Mouse (Mus musculus) embryonic facial prominence, embryonic 13.5 days (tissue): Measurements from ENCODE around the gene Exoc6b. TPM values are rescaled to one million over a fixed set of nuclear protein-coding genes. Genes with fewer than 3 reads are reported as not detected.

Experiments
- ATAC-seq: fragments of 200-750 bp; cut with Nextera tagmentation; 2 replicates; pipeline ENCODE4 v1.8.0; 2017; ENCODE audit warnings: low read depth; ENCODE audit not compliant: insufficient number of reproducible peaks, insufficient read depth, low FRiP score, low TSS enrichment
- H3K27ac ChIP-seq: fragments of 300-500 bp; sonication (generic); 2 replicates; pipeline ENCODE4 v1.5.1; 2015; ENCODE audit warnings: moderate library complexity, mild to moderate bottlenecking, inconsistent platforms
- H3K27me3 ChIP-seq: fragments of 300-500 bp; sonication (generic); 2 replicates; pipeline ENCODE4 v1.6.1; 2015; ENCODE audit warnings: mild to moderate bottlenecking, inconsistent platforms
- H3K36me3 ChIP-seq: fragments of 300-500 bp; sonication (generic); 2 replicates; pipeline ENCODE4 v1.6.1; 2015; ENCODE audit warnings: mild to moderate bottlenecking, inconsistent platforms
- H3K4me1 ChIP-seq: fragments of 300-500 bp; sonication (generic); 2 replicates; pipeline ENCODE4 v1.6.1; 2015; ENCODE audit warnings: inconsistent platforms
- H3K4me2 ChIP-seq: fragments of 300-500 bp; sonication (generic); 2 replicates; pipeline ENCODE4 v1.6.1; 2015; ENCODE audit warnings: moderate library complexity, mild to moderate bottlenecking, inconsistent platforms
- H3K4me3 ChIP-seq: fragments of 300-500 bp; sonication (generic); 2 replicates; pipeline ENCODE4 v1.5.1; 2015; ENCODE audit warnings: mild to moderate bottlenecking, inconsistent platforms
- H3K9ac ChIP-seq: fragments of 300-500 bp; sonication (generic); 2 replicates; pipeline ENCODE4 v1.6.1; 2015; ENCODE audit warnings: mild to moderate bottlenecking, inconsistent platforms
- H3K9me3 ChIP-seq: fragments of 300-500 bp; sonication (generic); 2 replicates; pipeline ENCODE4 v1.6.1; 2016; ENCODE audit warnings: inconsistent platforms
- WGBS: fragments of 180-500 bp; shearing (Covaris S2); methylation state at CpG from one replicate; pipeline ENCODE4 v1.1.7; 2015; ENCODE audit warnings: mixed read lengths; 5-methylcytosine and 5-hydroxymethylcytosine counted together
- polyA plus RNA-seq: library from polyadenylated mRNA; unstranded; fragments of >200 nt; fragmentation: Nextera tagmentation; extraction: Ambion mirVana; gene quantifications from 2 replicates; pipeline ENCODE4 v1.2.1, GENCODE M21; 2015

Exoc6b gene
- polyA plus RNA-seq, 1 experiment from 2014 or later, result 40.9 TPM

DNA sequence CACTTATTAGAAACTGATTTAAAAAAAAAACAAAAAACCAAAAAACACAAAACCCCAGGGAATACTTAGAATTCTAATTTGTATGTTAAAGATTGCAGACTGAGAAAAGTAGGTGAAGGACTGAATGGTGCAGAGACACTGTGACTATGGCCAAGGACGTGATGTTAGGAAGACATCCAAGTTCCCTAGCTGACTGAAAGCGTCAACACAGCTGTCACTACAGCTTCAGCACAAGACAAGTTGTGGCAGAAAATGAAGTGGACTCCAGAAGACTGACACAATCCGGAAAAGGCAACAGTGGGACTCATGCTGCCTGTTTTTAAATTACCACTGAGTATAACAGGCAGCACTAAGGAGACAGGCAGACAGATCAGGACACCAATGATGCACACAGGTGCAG, 417.4 kb downstream of the Exoc6b start:
- H3K4me1 ChIP-seq, result peaks cover 23% of the 10 kb centered on the region
- 85% methylated on average over 3 of the region's 3 CpGs for WGBS
- H3K9me3 ChIP-seq, result no peaks in the 10 kb centered on the region
- H3K4me2 ChIP-seq, result no peak overlapping the region
- H3K4me3 ChIP-seq, result no peak overlapping the region
- no peak for ATAC-seq
- no peak overlapping the region for H3K27ac ChIP-seq
- no peak overlapping the region for H3K9ac ChIP-seq
- H3K36me3 ChIP-seq, result no peaks in the 10 kb centered on the region
- no peaks in the 10 kb centered on the region for H3K27me3 ChIP-seq

DNA sequence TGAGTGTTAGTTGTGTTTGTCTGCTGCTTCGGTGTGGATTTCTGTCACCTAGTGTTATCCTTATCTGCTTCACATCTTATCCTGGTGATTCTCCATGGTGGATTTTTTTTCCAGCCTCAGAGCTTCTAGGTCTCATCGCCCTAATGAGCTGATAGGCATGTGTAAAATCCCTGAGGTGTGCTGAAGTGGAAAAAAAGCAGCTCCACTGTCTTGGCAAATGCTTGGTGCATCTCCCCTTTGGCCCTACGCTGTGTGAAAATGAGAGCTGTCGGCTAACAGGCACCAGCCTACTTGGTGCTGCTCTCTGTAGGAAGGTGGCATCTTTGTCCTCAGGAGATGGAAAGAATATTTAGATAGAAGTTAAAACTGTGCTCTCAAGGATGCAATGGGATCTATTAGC, 422.1 kb downstream of the Exoc6b start:
- H3K4me2 ChIP-seq, result no peak overlapping the region
- H3K9ac ChIP-seq, result no peak overlapping the region
- no peaks in the 10 kb centered on the region for H3K36me3 ChIP-seq
- H3K27me3 ChIP-seq, result no peaks in the 10 kb centered on the region
- no peak for ATAC-seq
- H3K4me3 ChIP-seq, result no peak overlapping the region
- 60% methylated on average over 4 of the region's 4 CpGs for WGBS
- no peak overlapping the region for H3K27ac ChIP-seq
- H3K4me1 ChIP-seq, result peaks cover 14% of the 10 kb centered on the region
- H3K9me3 ChIP-seq, result no peaks in the 10 kb centered on the region

DNA sequence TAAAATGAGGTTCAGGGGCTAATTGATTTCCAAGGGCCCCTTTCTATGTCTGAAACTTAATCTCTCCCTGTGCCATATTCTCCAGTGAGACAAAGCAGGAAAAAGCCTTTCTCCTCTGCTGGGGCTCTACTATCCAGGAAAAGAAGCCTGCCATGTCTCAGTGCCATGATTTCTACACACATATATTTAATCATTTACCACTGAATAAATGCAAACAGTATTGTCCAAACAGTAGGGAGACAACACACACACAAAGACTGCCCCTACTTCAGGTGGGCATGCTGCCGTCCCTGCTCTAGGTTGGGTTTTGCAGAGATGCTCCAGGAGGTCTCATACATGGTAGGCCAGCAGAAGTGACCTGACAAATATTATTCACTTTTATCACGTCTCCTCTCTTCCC, 422.6 kb downstream of the Exoc6b start:
- peaks cover 14% of the 10 kb centered on the region for H3K4me1 ChIP-seq
- H3K9me3 ChIP-seq, result no peaks in the 10 kb centered on the region
- WGBS, result 64% methylated on average over 2 of the region's 2 CpGs
- H3K4me3 ChIP-seq, result no peak overlapping the region
- H3K27ac ChIP-seq, result no peak overlapping the region
- no peak for ATAC-seq
- H3K4me2 ChIP-seq, result no peak overlapping the region
- no peaks in the 10 kb centered on the region for H3K36me3 ChIP-seq
- H3K27me3 ChIP-seq, result no peaks in the 10 kb centered on the region
- no peak overlapping the region for H3K9ac ChIP-seq

DNA sequence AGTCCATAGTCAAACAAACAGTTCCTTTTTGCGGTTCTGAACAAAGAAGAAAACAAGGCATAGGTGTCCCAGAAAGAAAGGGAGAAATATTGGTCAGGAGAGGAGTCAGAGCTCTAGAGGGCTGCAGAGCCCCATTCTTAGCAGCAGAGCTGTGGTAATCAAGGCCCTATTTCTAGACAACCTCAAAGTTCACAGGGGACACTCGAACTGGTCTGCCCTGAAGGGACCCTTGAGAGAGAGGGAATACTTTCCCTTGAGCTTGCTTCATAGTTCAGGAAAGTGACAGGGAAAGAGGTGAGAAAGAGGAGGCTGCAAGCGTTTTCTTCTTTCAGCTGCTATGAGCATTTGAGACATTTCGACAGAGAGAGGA, 428.3 kb downstream of the Exoc6b start:
- H3K4me1 ChIP-seq, result peaks cover 3% of the 10 kb centered on the region; the same call in 1 of the 2 replicates

DNA sequence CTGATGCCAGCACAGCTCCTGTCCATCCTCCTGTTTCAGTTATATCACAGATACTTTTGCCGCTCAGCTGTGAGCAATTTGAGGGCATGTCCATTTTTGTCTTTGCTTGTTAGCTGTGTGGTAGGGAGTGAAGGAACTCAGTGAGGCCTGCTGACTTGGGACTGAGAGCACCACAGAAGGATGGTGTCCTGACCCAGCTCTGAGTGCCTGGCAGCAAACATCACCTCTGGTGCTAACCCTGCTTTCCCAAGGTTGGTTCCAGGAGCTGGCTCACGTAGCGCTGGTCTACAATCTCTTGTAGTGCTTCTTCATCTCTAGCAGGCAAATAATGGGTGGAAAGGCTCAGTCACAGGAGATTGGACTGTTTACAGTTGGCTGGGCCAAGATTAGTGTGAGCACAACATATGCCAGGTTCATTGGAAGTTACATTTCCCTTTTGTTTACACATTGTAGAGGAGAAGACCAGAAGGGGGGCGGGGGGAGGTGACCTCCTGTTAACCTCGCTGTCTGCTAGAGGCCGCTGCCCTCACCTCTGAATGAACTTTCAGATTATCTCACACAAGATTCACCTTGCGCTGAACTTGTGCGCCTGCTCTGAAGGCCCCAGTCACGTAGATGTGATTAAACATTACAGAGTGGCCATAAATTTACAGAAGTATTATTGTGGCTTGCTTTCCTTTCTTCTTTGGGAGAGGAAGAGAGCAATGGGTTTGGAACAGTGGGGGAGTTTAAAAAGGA, 428.8 kb downstream of the Exoc6b start:
- no peak overlapping the region for H3K9ac ChIP-seq
- no peak overlapping the region for H3K4me3 ChIP-seq
- no peaks in the 10 kb centered on the region for H3K27me3 ChIP-seq
- no peaks in the 10 kb centered on the region for H3K9me3 ChIP-seq
- 51% methylated on average over 9 of the region's 9 CpGs for WGBS
- no peak overlapping the region for H3K4me2 ChIP-seq
- ATAC-seq, result no peak
- H3K36me3 ChIP-seq, result no peaks in the 10 kb centered on the region
- peaks cover 3% of the 10 kb centered on the region; the same call in 1 of the 2 replicates for H3K4me1 ChIP-seq
- no peak overlapping the region for H3K27ac ChIP-seq

More for the DNA sequence above, 428.3 kb downstream of the Exoc6b start:
- no peak for ATAC-seq
- no peak overlapping the region for H3K27ac ChIP-seq
- 70% methylated on average over 4 of the region's 4 CpGs for WGBS
- H3K27me3 ChIP-seq, result no peaks in the 10 kb centered on the region
- H3K4me2 ChIP-seq, result no peak overlapping the region
- H3K4me3 ChIP-seq, result no peak overlapping the region
- H3K9ac ChIP-seq, result no peak overlapping the region
- no peaks in the 10 kb centered on the region for H3K9me3 ChIP-seq
- H3K36me3 ChIP-seq, result no peaks in the 10 kb centered on the region

DNA sequence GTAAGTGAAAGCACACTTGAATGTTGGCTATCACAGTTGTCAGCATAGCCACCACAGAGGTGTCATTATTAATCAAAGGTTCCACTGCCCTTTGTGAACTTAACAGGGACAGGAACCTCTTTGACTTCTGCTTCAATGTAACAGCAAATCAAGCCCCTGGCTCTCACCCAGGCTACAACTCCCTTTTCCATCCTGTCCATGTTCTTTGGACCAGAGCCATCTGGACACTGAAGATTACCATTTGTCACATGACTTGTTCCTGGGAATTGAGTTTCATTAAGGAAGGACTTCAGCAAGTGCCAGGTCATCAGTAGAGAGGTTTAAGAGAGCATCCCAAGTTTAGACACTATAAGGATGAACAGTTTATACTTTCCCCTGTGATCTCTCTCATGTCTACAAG, 431.1 kb downstream of the Exoc6b start:
- Histone ChIP-seq H3K36me3 (no peaks in the 10 kb centered on the region), H3K9me3 (no peaks in the 10 kb centered on the region), H3K4me3 (no peak overlapping the region), H3K4me2 (no peak overlapping the region), H3K9ac (no peak overlapping the region), H3K27me3 (no peaks in the 10 kb centered on the region), H3K4me1 (peaks cover 3% of the 10 kb centered on the region; the same call in 1 of the 2 replicates), H3K27ac (no peak overlapping the region)
- ATAC-seq, result no peak

DNA sequence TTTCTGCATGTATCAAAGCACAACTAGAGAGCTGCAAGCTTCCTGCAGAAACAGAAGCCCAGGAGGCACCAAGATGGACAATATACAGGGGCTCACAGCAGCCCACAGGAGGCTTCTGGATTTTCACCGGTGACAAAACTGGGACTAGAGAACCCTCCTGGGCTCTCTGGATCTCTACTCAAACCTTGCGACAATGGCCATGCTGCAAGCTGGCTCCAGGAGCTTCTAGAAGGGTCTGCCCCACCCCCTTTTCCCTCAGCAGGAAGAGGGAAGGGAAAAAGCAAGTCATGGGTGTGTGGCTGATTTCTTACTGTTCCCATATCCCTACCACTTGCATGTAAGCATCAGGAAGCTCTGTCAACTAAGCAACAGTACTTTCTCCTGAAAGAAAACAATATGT, 437.7 kb downstream of the Exoc6b start:
- 87% methylated on average over 2 of the region's 2 CpGs for WGBS
- ATAC-seq, result no peak
- Histone ChIP-seq H3K27ac (no peak overlapping the region), H3K9ac (no peak overlapping the region), H3K4me2 (no peak overlapping the region), H3K4me1 (no peaks in the 10 kb centered on the region), H3K4me3 (no peak overlapping the region), H3K9me3 (no peaks in the 10 kb centered on the region), H3K36me3 (no peaks in the 10 kb centered on the region), H3K27me3 (no peaks in the 10 kb centered on the region)

DNA sequence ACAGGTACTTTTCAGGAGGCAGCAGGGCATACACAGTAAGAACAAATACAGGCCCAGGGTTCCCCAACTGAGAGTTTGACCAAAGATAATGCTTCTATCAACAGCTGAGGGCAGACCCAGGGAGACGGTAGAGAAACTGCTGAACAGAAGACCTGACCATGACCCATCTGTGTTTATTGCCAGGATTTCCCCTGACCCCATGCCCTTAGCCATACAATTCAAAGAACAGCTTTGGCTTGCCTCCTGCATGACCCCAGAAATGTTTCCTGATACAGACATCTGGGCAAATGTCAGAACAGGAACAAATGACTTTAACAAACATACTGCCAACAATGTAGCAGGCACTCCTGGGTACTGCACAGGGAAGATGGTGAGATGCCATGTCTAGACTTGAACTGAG, 439.0 kb downstream of the Exoc6b start:
- H3K36me3 ChIP-seq, result no peaks in the 10 kb centered on the region
- H3K4me3 ChIP-seq, result no peak overlapping the region
- no peak overlapping the region for H3K9ac ChIP-seq
- no peak for ATAC-seq
- no peaks in the 10 kb centered on the region for H3K27me3 ChIP-seq
- H3K9me3 ChIP-seq, result no peaks in the 10 kb centered on the region
- H3K27ac ChIP-seq, result no peak overlapping the region
- 33% methylated on average over 1 of the region's 1 CpGs for WGBS
- no peaks in the 10 kb centered on the region for H3K4me1 ChIP-seq
- no peak overlapping the region for H3K4me2 ChIP-seq

DNA sequence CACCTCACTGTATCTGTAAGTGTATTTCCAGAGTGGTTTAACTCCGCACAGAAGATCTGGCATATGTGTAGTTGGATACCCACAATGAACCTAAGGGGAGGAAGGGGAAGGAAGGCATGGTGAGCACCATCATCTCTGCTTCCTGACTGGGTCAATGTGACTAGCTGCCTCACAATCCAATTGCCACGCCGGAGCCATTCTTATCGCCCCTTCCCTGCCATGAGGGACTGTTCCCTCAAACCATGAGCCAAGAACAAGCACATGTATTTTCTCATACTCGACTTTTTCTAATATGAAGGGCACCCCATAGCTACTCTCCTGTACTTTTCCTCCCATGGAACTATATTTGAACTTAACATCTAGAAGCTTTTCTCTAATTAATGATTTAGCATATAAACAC, 440.5 kb downstream of the Exoc6b start:
- Histone ChIP-seq H3K27me3 (no peaks in the 10 kb centered on the region), H3K9me3 (no peaks in the 10 kb centered on the region), H3K4me1 (no peaks in the 10 kb centered on the region), H3K27ac (no peak overlapping the region), H3K9ac (no peak overlapping the region), H3K36me3 (peaks cover under 1% of the 10 kb centered on the region; the same call in 1 of the 2 replicates), H3K4me2 (no peak overlapping the region), H3K4me3 (no peak overlapping the region)
- ATAC-seq, result no peak
- WGBS, result 93% methylated on average over 5 of the region's 5 CpGs

DNA sequence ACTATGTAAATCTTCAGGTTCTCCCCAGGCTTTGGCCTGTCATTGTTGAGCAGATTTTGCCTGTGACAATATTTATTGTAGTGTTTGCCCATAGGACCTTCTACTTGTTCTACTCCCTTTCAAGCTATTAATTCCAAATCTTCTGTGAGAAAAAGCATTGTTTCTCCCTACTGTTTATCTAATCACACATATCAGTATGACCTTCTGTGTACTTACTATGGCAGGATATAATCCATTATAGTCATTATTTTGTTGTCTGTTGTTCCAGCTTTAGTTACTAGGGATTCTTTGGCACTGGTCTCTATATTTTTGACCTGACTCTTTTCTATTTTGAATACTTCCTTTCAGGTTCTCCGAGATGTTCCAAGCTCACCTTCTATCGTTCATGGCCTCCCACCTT, 442.9 kb downstream of the Exoc6b start:
- WGBS, result 75% methylated on average over 2 of the region's 2 CpGs
- H3K9me3 ChIP-seq, result no peaks in the 10 kb centered on the region
- H3K27ac ChIP-seq, result no peak overlapping the region
- no peak overlapping the region for H3K4me3 ChIP-seq
- peaks cover 5% of the 10 kb centered on the region for H3K36me3 ChIP-seq
- no peaks in the 10 kb centered on the region for H3K4me1 ChIP-seq
- H3K27me3 ChIP-seq, result no peaks in the 10 kb centered on the region
- no peak overlapping the region for H3K9ac ChIP-seq
- no peak for ATAC-seq
- H3K4me2 ChIP-seq, result no peak overlapping the region

DNA sequence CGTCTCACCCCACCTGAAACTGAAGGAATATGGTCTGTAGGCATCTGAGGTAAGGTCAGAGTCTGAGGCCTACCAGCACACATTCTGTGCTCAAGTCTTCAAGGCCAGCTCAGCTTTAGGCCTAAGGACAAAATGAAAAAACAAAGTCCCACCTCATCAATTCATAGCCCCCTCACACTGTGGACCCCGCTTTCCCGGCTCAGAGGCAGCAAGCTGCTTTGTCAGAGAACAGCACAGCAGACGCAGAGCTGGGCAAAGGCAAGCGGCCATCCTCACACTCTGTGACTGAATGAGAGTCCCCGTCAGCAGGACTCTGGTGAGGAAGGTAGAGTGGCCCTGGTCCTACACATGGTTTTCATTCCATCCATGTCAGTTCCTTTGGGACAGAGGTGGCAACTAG, 450.1 kb downstream of the Exoc6b start:
- 83% methylated on average over 6 of the region's 6 CpGs for WGBS
- no peak overlapping the region for H3K4me3 ChIP-seq
- no peaks in the 10 kb centered on the region for H3K27me3 ChIP-seq
- ATAC-seq, result no peak
- no peaks in the 10 kb centered on the region for H3K4me1 ChIP-seq
- H3K9me3 ChIP-seq, result no peaks in the 10 kb centered on the region
- H3K4me2 ChIP-seq, result no peak overlapping the region
- H3K36me3 ChIP-seq, result peaks cover 45% of the 10 kb centered on the region
- no peak overlapping the region for H3K9ac ChIP-seq
- no peak overlapping the region for H3K27ac ChIP-seq

DNA sequence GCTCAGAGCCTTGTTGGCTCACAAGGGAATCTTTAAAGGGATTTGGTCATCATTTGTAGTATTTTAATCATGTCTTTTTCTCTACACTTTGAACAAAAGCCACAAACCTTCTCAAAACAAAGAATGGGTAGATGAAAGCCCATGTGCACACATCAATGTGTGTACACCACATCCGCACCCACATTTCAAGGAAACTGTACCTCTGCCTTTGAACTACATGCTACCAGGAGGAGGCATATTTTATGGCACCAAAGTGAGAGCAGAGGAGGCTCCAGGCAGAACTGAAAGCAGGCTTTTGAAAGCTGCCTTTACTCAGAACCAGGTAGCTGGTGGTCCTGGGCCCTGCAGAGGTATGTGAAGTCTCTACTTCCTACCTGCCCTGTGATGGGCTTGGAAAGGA, 452.3 kb downstream of the Exoc6b start:
- no peaks in the 10 kb centered on the region for H3K4me1 ChIP-seq
- no peak overlapping the region for H3K27ac ChIP-seq
- H3K36me3 ChIP-seq, result peaks cover 41% of the 10 kb centered on the region
- H3K27me3 ChIP-seq, result no peaks in the 10 kb centered on the region
- H3K4me3 ChIP-seq, result no peak overlapping the region
- no peak overlapping the region for H3K9ac ChIP-seq
- ATAC-seq, result no peak
- 100% methylated on average over 1 of the region's 1 CpGs for WGBS
- no peak overlapping the region for H3K4me2 ChIP-seq
- no peaks in the 10 kb centered on the region for H3K9me3 ChIP-seq
